Mouse (Mus musculus): ENCODE results near the gene Cbwd1. TPM values are rescaled to one million over a fixed set of nuclear protein-coding genes. Genes with fewer than 3 reads are reported as not detected.
A peak's percentile ranks its signal among the peaks of the same experiment; 100 is the strongest.

Cbwd1 gene
- polyA plus RNA-seq, 1 experiment from 2014 or later: 18.1 TPM

DNA sequence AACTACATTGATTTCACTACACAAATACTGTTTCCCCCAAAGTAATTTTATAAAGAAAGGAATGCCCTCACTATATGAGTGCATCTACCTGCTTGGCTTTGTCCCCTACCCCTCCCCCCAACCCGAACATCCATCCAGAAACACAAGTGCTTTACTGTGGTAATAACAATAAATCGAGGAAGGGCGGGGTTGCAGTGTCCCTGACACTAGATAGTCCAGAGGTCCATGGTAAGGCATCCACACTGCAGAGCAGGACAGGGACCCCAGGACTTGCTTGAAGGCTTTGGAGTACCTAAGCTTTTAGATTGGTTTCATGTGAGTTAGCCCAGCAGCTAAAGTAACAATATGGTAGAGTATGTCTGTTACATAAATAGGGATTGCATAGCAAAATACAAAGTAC is 59.7 kb downstream of the Cbwd1 start:
- ATAC-seq (ENCODE audit: insufficient number of reproducible peaks, low FRiP score, low TSS enrichment, low read depth): no peak
- H3K4me1 ChIP-seq: peaks cover 30% of the 10 kb centered on the region
- H3K9me3 ChIP-seq: no peaks in the 10 kb centered on the region
- H3K27me3 ChIP-seq: peaks cover 78% of the 10 kb centered on the region
- no peak overlapping the region for H3K9ac ChIP-seq
- no peak overlapping the region for H3K4me2 ChIP-seq
- H3K27ac ChIP-seq: no peak overlapping the region
- H3K4me3 ChIP-seq: no peak overlapping the region
- no peaks in the 10 kb centered on the region for H3K36me3 ChIP-seq
- 5% methylated on average over 3 of the region's 3 CpGs for WGBS

DNA sequence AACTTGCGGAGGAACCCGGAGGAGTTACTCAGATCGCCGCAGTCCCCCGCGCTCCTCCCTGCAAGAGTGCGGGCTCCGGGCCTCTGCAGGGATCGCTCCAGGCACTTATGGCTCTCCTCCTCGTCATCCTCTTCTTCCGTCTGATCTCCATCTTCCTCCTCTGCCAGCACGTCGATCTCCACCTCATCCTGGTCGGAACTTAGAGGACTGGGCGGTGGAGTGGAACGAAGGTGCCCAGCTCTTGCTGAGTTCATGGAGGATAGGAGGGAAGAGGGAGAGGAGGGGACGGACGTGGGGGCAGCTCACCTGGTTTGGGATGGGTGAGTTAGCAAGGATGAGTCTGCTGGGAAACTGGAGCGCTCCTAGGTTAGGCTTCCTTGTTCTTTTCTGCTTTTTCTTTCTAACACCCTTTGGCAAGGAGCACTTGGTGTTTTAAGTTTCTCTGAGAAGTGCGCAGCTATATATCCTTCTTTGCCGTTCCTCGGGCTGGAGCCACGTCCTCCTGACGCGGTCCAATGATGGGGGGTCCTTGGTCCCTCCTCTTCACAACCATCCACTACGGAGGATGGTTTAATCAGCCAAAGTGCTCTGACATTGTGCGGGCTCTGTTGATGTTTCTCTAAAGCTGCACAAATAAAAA is 60.7 kb downstream of the Cbwd1 start, which contains the start of gene Foxd4:
Foxd4 (minus strand) TSS at position 617 of the 640 bp plus-strand sequence.
- H3K4me1 ChIP-seq: peaks cover 30% of the 10 kb centered on the region
- H3K9me3 ChIP-seq: no peaks in the 10 kb centered on the region
- peak within 1 kb of the TSS; percentile 38 for H3K4me3 ChIP-seq
- under 1% methylated on average over 27 of the region's 27 CpGs for WGBS
- no peak within 1 kb of the TSS for H3K9ac ChIP-seq
- no peak for ATAC-seq (ENCODE audit: insufficient number of reproducible peaks, low FRiP score, low TSS enrichment, low read depth)
- H3K27me3 ChIP-seq: peaks cover 85% of the 10 kb centered on the region
- H3K27ac ChIP-seq: no peak within 1 kb of the TSS
- H3K36me3 ChIP-seq: no peaks in the 10 kb centered on the region
- peak within 1 kb of the TSS; percentile 67 for H3K4me2 ChIP-seq

DNA sequence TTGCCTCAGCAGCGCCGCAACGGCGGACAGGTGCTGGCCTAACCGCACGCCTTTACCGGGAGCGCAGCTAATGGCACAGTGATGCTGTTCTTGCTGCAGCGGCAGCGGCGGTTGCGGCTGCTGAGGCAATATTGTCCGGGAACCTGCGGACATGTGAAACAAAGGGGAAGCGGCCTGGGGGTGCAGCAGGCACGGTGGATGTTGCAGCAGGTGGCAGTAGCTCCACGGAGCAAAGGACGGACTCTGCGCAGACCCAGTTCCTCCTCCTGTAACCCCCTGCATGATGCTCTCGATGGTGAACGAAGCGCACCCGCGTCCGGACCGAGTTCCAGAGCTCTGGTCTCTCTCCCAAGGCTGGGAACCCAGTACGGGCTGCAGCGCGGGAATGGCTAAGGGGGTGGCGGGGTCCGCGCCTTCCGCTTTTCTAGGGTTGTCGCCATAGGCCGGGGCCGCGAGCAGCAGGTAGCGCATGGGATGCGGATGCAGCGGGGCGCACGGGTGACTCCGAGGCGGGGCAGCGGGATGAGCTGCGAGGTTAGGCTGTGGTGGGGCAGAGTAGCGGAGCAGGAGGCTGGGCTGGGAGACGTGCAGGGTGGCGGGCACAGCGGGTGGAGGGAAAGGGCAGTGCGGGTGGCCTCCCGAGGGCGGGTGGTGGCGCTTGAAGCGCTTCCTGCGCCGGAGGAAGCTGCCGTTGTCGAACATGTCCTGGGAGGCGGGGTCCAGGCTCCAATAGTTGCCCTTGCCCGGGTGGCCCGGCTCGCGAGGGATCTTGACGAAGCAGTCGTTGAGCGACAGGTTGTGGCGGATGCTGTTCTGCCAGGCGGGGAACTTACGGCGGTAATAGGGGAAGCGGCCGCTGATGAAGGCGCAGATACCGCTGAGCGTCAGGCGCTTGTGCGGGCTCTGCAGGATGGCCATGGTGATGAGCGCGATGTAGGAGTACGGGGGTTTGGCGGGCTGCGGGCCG is 61.5 kb downstream of the Cbwd1 start:
- under 1% methylated on average over 84 of the region's 84 CpGs for WGBS
- Histone ChIP-seq H3K4me1 (peaks cover 30% of the 10 kb centered on the region), H3K4me2 (peak overlapping the region; percentile 67), H3K27me3 (peaks cover 87% of the 10 kb centered on the region), H3K9ac (no peak overlapping the region), H3K27ac (no peak overlapping the region), H3K4me3 (peak overlapping the region; percentile 38), H3K9me3 (no peaks in the 10 kb centered on the region), H3K36me3 (no peaks in the 10 kb centered on the region)
- ATAC-seq (ENCODE audit: insufficient number of reproducible peaks, low FRiP score, low TSS enrichment, low read depth): no peak

DNA sequence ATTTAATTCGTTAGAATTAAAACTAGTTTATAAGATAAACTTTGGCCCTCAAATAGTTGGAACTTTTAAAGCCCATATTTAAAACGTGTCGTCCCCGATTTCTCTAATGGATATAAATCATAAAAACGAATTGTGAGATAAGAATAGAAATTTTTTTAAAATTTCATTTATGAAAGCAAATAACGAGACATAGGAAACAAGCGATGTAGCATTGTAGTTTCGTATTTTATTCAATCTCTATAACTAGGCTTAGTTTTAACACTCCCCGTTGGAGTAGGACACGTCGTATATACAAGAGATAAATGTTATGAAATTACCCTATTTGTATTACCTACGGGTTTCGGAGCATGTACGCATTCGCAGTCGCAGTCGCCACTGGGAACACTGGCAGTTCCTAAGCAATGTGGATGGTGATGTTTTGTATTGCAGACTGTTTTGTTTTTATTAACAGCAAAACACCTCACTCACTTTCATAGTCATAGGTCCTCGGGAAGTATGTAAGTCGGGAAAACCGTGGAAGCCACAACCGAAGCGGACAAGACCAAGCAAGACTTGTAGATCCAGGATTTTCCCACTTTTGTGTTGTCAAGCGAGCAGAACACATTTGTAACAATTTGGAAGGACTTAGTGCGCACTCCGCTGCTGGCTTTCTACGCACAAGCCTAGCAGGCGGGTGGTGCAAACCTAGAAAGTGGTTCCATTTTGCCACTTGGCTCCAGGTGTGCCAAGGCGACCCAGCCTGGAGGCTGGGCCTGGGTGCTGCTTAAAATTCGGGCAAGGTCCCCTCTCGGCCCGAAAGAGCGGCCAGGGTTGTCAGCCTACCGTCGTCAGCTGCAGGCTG is 62.5 kb downstream of the Cbwd1 start:
- no peaks in the 10 kb centered on the region for H3K9me3 ChIP-seq
- peak overlapping the region; percentile 67 for H3K4me2 ChIP-seq
- H3K4me3 ChIP-seq: peak overlapping the region; percentile 38
- no peak overlapping the region for H3K27ac ChIP-seq
- 3% methylated on average over 34 of the region's 34 CpGs for WGBS
- H3K4me1 ChIP-seq: peaks cover 30% of the 10 kb centered on the region
- H3K9ac ChIP-seq: no peak overlapping the region
- ATAC-seq (ENCODE audit: insufficient number of reproducible peaks, low FRiP score, low TSS enrichment, low read depth): no peak
- peaks cover 80% of the 10 kb centered on the region for H3K27me3 ChIP-seq
- H3K36me3 ChIP-seq: no peaks in the 10 kb centered on the region

DNA sequence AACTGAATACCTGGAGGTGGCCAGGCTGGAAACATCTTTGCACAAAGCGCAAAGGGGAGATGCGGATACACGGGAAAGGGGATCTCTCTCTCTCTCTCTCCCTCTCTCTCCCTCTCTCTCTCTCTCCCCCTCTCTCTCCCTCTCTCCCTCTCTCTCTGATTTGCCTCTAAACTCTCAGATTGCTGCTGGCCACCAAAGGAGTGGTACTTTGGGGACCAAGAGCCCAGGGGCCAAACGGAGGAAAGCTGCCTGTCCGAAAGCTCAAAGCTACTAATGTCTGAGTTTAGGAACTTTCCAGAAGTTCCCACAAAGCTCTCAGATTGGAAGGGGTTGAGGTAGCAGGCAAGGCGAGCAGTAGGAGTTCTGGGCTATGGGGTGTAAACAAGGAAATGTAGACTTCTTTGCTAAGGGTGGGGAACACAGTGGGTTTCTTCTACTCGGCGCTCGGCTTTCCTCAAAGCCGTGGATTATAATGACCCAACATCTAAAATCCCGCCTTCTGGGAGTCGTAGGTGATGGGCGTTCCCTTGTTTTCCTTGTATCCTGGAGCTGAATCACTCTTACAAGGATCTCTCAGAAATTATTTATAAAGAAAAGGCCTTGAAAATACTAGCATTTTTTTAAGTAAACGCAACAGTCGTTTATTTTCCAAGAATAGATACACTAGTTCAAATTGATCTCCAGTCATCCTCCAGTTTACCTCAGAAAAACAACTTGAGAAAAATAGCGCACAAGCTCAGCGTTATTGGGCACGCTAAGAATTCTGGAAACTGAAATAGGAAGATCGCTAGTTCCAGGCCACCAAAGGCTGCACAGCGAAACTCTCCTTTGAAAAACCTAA is 63.3 kb downstream of the Cbwd1 start:
- H3K9me3 ChIP-seq: no peaks in the 10 kb centered on the region
- peaks cover 30% of the 10 kb centered on the region for H3K4me1 ChIP-seq
- H3K27me3 ChIP-seq: peaks cover 73% of the 10 kb centered on the region
- H3K36me3 ChIP-seq: no peaks in the 10 kb centered on the region
- ATAC-seq (ENCODE audit: insufficient number of reproducible peaks, low FRiP score, low TSS enrichment, low read depth): no peak
- no peak overlapping the region for H3K27ac ChIP-seq
- peak overlapping the region; percentile 19; the same call in 1 of the 2 replicates for H3K4me3 ChIP-seq
- WGBS: 2% methylated on average over 20 of the region's 20 CpGs
- H3K9ac ChIP-seq: no peak overlapping the region
- peak overlapping the region; percentile 27; the same call in 1 of the 2 replicates for H3K4me2 ChIP-seq

DNA sequence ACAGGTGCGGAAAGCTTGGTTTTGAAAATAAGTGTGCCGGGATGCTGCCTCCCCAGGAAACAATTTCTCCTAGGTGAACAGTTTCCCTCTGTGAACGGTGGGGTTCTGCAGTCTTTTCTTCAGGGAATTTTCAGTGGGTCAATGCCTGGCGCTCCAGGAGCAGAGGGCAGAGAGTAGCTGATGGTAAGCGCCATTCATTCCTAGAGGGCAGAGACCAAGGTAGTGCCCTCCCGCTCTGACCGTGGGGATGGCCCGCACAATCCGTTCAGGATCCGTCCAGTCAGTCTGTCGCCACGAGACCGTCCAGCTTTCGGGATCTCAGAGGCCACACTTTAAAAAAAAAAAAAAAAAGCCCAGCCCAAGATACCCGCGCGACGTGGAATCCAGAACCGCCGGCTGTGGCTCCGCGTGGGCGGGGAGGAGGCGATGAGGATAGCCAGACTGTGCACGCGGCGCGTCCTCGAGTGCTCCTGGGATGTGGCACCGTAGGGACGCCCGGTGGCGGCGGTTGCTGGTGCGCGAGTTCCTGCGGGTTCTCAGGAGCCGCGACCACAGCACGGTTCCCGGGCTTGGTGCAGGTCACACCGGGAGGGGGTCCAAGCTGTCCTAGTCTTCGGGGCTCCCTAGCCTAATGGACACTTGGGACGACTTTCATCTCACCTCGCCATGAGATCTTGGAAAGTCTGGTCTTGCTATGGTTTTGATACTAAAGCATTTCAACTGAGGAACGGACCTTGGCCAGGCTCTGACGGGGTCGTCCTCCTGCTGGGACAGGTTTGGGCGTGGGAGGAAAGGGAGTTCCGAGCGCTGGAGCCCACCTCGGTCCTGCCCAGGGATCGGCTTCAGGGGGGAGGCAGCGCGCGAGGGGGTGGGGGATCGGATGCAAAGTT is 64.2 kb downstream of the Cbwd1 start:
- Histone ChIP-seq H3K9me3 (no peaks in the 10 kb centered on the region), H3K4me1 (peaks cover 30% of the 10 kb centered on the region), H3K27me3 (peaks cover 65% of the 10 kb centered on the region), H3K36me3 (no peaks in the 10 kb centered on the region), H3K4me2 (peak overlapping the region; percentile 27), H3K27ac (no peak overlapping the region), H3K9ac (no peak overlapping the region), H3K4me3 (peak overlapping the region; percentile 19)
- no peak for ATAC-seq (ENCODE audit: insufficient number of reproducible peaks, low FRiP score, low TSS enrichment, low read depth)
- WGBS: 3% methylated on average over 56 of the region's 57 CpGs

DNA sequence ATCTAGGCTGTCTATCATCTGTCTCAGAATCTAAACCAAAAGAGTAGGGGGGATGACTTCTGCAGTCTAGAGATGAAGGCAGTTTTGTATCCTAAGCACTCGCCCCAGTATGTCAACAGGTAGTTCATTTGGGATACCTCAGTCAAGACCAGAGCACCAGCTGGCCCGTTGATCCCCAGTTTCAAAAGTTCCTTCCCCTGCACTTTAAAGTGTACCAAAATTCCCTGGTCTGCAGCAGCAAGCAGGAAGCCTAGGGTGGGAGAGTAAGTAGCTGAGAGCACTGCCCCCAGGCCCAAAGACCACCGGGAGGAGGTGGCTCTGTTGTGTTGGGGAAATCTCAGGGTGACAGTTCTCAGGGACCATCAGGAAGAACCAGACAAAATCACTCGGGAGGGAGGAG is 64.9 kb downstream of the Cbwd1 start:
- H3K27ac ChIP-seq: no peak overlapping the region
- no peak overlapping the region for H3K4me2 ChIP-seq

DNA sequence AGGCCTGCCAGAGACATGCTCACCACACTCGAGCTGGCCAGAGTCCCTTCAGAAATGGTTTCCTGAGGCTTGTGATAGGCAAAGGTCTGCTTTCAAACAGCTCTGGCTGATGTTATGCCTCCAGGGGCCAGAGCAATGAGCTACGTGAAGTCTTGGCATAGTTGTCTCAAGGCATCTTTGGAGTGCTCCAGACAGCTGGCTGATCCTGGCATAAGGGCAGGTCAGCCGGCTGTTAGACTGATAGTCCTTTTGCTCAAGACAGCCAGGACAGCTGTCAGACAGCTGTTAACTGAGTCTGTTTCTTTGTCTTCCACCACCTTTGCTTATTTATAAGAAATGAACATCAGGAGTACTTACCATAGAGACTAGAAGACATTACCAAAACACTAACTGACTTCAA is 74.5 kb downstream of the Cbwd1 start:
- Histone ChIP-seq H3K9ac (no peak overlapping the region), H3K9me3 (no peaks in the 10 kb centered on the region), H3K4me3 (no peak overlapping the region), H3K27ac (no peak overlapping the region), H3K4me1 (no peaks in the 10 kb centered on the region), H3K36me3 (no peaks in the 10 kb centered on the region), H3K4me2 (no peak overlapping the region), H3K27me3 (0 out of 2 replicates have a peak, but pooled peaks cover 7% of the 10 kb centered on the region)
- ATAC-seq (ENCODE audit: insufficient number of reproducible peaks, low FRiP score, low TSS enrichment, low read depth): no peak
- 71% methylated on average over 3 of the region's 3 CpGs for WGBS

More for the DNA sequence above, 64.9 kb downstream of the Cbwd1 start:
- H3K27me3 ChIP-seq: peaks cover 58% of the 10 kb centered on the region
- 10% methylated on average over 4 of the region's 4 CpGs for WGBS
- H3K9ac ChIP-seq: no peak overlapping the region
- H3K36me3 ChIP-seq: no peaks in the 10 kb centered on the region
- H3K9me3 ChIP-seq: no peaks in the 10 kb centered on the region
- ATAC-seq (ENCODE audit: insufficient number of reproducible peaks, low FRiP score, low TSS enrichment, low read depth): no peak
- peaks cover 30% of the 10 kb centered on the region for H3K4me1 ChIP-seq
- H3K4me3 ChIP-seq: no peak overlapping the region

DNA sequence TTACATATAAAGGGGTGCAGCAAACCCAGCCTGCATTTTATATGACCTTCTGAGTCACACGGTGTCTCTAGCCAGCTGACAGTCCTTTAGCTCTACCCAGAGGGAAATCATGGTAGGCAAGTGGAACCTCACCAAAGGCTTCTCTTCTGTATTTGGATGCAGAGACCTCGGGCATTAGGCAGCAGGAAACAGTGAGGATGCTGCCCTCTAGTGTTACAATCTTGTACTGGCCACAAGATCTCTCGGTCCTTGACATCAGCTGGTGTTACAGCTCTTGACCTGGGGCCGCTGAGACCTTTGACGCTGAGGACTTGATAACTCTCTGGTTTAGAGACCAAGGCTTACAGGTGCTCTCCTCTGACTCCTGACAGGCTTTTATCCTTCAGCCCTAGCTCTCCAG is 75.9 kb downstream of the Cbwd1 start:
- no peak for ATAC-seq (ENCODE audit: insufficient number of reproducible peaks, low FRiP score, low TSS enrichment, low read depth)
- 5% methylated on average over 5 of the region's 5 CpGs for WGBS
- H3K27me3 ChIP-seq: 0 out of 2 replicates have a peak, but pooled peaks cover 7% of the 10 kb centered on the region
- H3K27ac ChIP-seq: no peak overlapping the region
- H3K36me3 ChIP-seq: no peaks in the 10 kb centered on the region
- H3K9me3 ChIP-seq: no peaks in the 10 kb centered on the region
- H3K4me3 ChIP-seq: no peak overlapping the region
- no peak overlapping the region for H3K4me2 ChIP-seq
- H3K9ac ChIP-seq: no peak overlapping the region
- no peaks in the 10 kb centered on the region for H3K4me1 ChIP-seq

DNA sequence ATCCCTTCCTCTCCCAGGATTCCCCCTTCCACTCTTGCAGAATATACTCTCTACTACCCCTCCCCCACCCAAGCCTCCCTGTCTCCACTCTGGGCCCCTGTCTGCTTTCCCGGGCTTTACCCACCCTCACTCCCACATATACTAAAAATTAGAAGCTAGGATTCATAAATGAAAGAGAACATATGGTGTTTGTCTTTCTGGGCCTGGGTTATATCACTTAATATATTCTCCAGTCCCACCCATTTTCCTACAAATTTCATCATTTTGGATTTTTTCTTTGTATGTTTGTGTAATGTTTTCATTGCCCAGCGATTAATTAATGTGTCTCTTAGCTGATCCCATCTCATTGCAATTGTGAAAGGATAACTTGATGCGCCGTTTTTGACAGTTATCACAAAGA is 80.2 kb downstream of the Cbwd1 start:
- H3K36me3 ChIP-seq: no peaks in the 10 kb centered on the region
- no peaks in the 10 kb centered on the region for H3K4me1 ChIP-seq
- ATAC-seq (ENCODE audit: insufficient number of reproducible peaks, low FRiP score, low TSS enrichment, low read depth): no peak
- no peak overlapping the region for H3K9ac ChIP-seq
- H3K27ac ChIP-seq: no peak overlapping the region
- 0 out of 2 replicates have a peak, but pooled peaks cover 9% of the 10 kb centered on the region for H3K27me3 ChIP-seq
- no peak overlapping the region for H3K4me2 ChIP-seq
- no peak overlapping the region for H3K4me3 ChIP-seq
- WGBS: 66% methylated on average over 4 of the region's 4 CpGs
- H3K9me3 ChIP-seq: no peaks in the 10 kb centered on the region

Data from limb, embryonic 15.5 days (tissue).